Mouse (Mus musculus) midbrain, embryonic 15.5 days (tissue): ENCODE results near the gene Eya3. TPM values are rescaled to one million over a fixed set of nuclear protein-coding genes. Genes with fewer than 3 reads are reported as not detected.
A peak's percentile ranks its signal among the peaks of the same experiment; 100 is the strongest.

Source experiments
- ATAC-seq: fragments of 200-750 bp; cut with Nextera tagmentation; replicated peaks from 2 replicates; pipeline ENCODE4 v1.8.0; 2017; ENCODE audit warnings: moderate TSS enrichment
- H3K27ac ChIP-seq: fragments of 300-500 bp; sonication (generic); 2 replicates; pipeline ENCODE4 v1.5.1; 2015; ENCODE audit warnings: mild to moderate bottlenecking, inconsistent platforms
- H3K27me3 ChIP-seq: fragments of 300-500 bp; sonication (generic); replicated peaks from 2 replicates; pipeline ENCODE4 v1.6.1; 2015; ENCODE audit warnings: inconsistent platforms
- H3K36me3 ChIP-seq: fragments of 300-500 bp; sonication (generic); replicated peaks from 2 replicates; pipeline ENCODE4 v1.6.1; 2015; ENCODE audit warnings: inconsistent platforms
- H3K4me1 ChIP-seq: fragments of 300-500 bp; sonication (generic); 2 replicates; pipeline ENCODE4 v1.6.1; 2015; ENCODE audit warnings: inconsistent platforms
- H3K4me2 ChIP-seq: fragments of 300-500 bp; sonication (generic); 2 replicates; pipeline ENCODE4 v1.6.1; 2015; ENCODE audit warnings: inconsistent platforms, mild to moderate bottlenecking, moderate library complexity
- H3K4me3 ChIP-seq: fragments of 300-500 bp; sonication (generic); 2 replicates; pipeline ENCODE4 v1.5.1; 2015; ENCODE audit warnings: mild to moderate bottlenecking, inconsistent platforms
- H3K9ac ChIP-seq: fragments of 300-500 bp; sonication (generic); 2 replicates; pipeline ENCODE4 v1.6.1; 2015; ENCODE audit warnings: mild to moderate bottlenecking, inconsistent platforms
- H3K9me3 ChIP-seq: fragments of 300-500 bp; sonication (generic); 2 replicates; pipeline ENCODE4 v1.6.1; 2016; ENCODE audit warnings: inconsistent platforms
- WGBS: fragments of 180-500 bp; shearing (Covaris S2); methylation state at CpG from one replicate; pipeline ENCODE4 v1.1.7; 2015; ENCODE audit warnings: mixed read lengths; 5-methylcytosine and 5-hydroxymethylcytosine counted together
- polyA plus RNA-seq: library from polyadenylated mRNA; unstranded; fragments of >200 nt; fragmentation: Nextera tagmentation; extraction: Ambion mirVana; gene quantifications from 2 replicates; pipeline ENCODE4 v1.2.1, GENCODE M21; 2015

Gene Eya3
- polyA plus RNA-seq, 1 experiment from 2014 or later: 15.3 TPM

GRCm38 (mm10) chr4:132617873-132618272, 20.9 kb upstream of the Eya3 start:
- 92% methylated on average over 6 of the region's 6 CpGs for WGBS
- Histone ChIP-seq H3K9me3 (no peaks in the 10 kb centered on the region), H3K36me3 (no peaks in the 10 kb centered on the region), H3K4me2 (no peak overlapping the region), H3K4me1 (no peaks in the 10 kb centered on the region), H3K27me3 (no peaks in the 10 kb centered on the region), H3K27ac (no peak overlapping the region), H3K4me3 (no peak overlapping the region), H3K9ac (no peak overlapping the region)
- no peak for ATAC-seq

- Histone ChIP-seq H3K27me3 (no peaks in the 10 kb centered on the region), H3K9ac (no peak overlapping the region), H3K27ac (no peak overlapping the region), H3K4me2 (no peak overlapping the region), H3K9me3 (no peaks in the 10 kb centered on the region), H3K36me3 (no peaks in the 10 kb centered on the region), H3K4me1 (no peaks in the 10 kb centered on the region), H3K4me3 (no peak overlapping the region)
- no peak for ATAC-seq
- 80% methylated on average over 10 of the region's 10 CpGs for WGBS
These were observed 19.9 kb upstream of the Eya3 start for GRCm38 (mm10) chr4:132618850-132619375.

- no peaks in the 10 kb centered on the region for H3K9me3 ChIP-seq
- no peaks in the 10 kb centered on the region for H3K36me3 ChIP-seq
- no peaks in the 10 kb centered on the region for H3K4me1 ChIP-seq
- H3K4me2 ChIP-seq: no peak overlapping the region
- no peak for ATAC-seq
- H3K9ac ChIP-seq: no peak overlapping the region
- WGBS: 86% methylated on average over 4 of the region's 4 CpGs
- H3K27me3 ChIP-seq: no peaks in the 10 kb centered on the region
- no peak overlapping the region for H3K4me3 ChIP-seq
- H3K27ac ChIP-seq: no peak overlapping the region
These were observed 18.7 kb upstream of the Eya3 start for GRCm38 (mm10) chr4:132620134-132620533.

- Histone ChIP-seq H3K4me3 (no peak overlapping the region), H3K9me3 (no peaks in the 10 kb centered on the region), H3K27me3 (no peaks in the 10 kb centered on the region), H3K9ac (no peak overlapping the region), H3K4me2 (no peak overlapping the region), H3K36me3 (no peaks in the 10 kb centered on the region), H3K27ac (no peak overlapping the region), H3K4me1 (no peaks in the 10 kb centered on the region)
- ATAC-seq: no peak
- 73% methylated on average over 7 of the region's 7 CpGs for WGBS
These were observed 17.3 kb upstream of the Eya3 start for GRCm38 (mm10) chr4:132621287-132622068.

- Histone ChIP-seq H3K9ac (no peak overlapping the region), H3K27ac (no peak overlapping the region), H3K4me1 (no peaks in the 10 kb centered on the region), H3K36me3 (no peaks in the 10 kb centered on the region), H3K4me2 (no peak overlapping the region), H3K27me3 (no peaks in the 10 kb centered on the region), H3K4me3 (no peak overlapping the region), H3K9me3 (no peaks in the 10 kb centered on the region)
- ATAC-seq: no peak
- WGBS: 86% methylated on average over 5 of the region's 5 CpGs
These were observed 14.6 kb upstream of the Eya3 start for GRCm38 (mm10) chr4:132624034-132624657.

- no peak for ATAC-seq
- no peaks in the 10 kb centered on the region for H3K9me3 ChIP-seq
- no peaks in the 10 kb centered on the region for H3K4me1 ChIP-seq
- no peak overlapping the region for H3K4me2 ChIP-seq
- no peaks in the 10 kb centered on the region for H3K27me3 ChIP-seq
- no peaks in the 10 kb centered on the region for H3K36me3 ChIP-seq
- WGBS: 17% methylated on average over 2 of the region's 2 CpGs
- H3K9ac ChIP-seq: no peak overlapping the region
- no peak overlapping the region for H3K27ac ChIP-seq
- H3K4me3 ChIP-seq: no peak overlapping the region
These were observed 10.0 kb upstream of the Eya3 start for GRCm38 (mm10) chr4:132628830-132629229.

- Histone ChIP-seq H3K4me1 (peaks cover 18% of the 10 kb centered on the region), H3K9ac (no peak overlapping the region), H3K4me3 (no peak overlapping the region), H3K27ac (no peak overlapping the region), H3K4me2 (no peak overlapping the region), H3K27me3 (no peaks in the 10 kb centered on the region), H3K36me3 (no peaks in the 10 kb centered on the region), H3K9me3 (no peaks in the 10 kb centered on the region)
- ATAC-seq: no peak
- 86% methylated on average over 2 of the region's 2 CpGs for WGBS
These were observed 2.8 kb upstream of the Eya3 start for GRCm38 (mm10) chr4:132635971-132636370.

- no peaks in the 10 kb centered on the region for H3K36me3 ChIP-seq
- 54% methylated on average over 4 of the region's 4 CpGs for WGBS
- no peak overlapping the region for H3K4me3 ChIP-seq
- H3K4me1 ChIP-seq: peaks cover 18% of the 10 kb centered on the region
- no peak for ATAC-seq
- no peak overlapping the region for H3K27ac ChIP-seq
- H3K4me2 ChIP-seq: no peak overlapping the region
- H3K27me3 ChIP-seq: no peaks in the 10 kb centered on the region
- H3K9me3 ChIP-seq: no peaks in the 10 kb centered on the region
- H3K9ac ChIP-seq: no peak overlapping the region
These were observed 2.2 kb upstream of the Eya3 start for GRCm38 (mm10) chr4:132636554-132636953.

- no peaks in the 10 kb centered on the region for H3K9me3 ChIP-seq
These were observed 465 bp downstream of the Eya3 start for GRCm38 (mm10) chr4:132639191-132639713.

GRCm38 (mm10) chr4:132647439-132647838, 8.7 kb downstream of the Eya3 start:
- no peak overlapping the region for H3K4me2 ChIP-seq
- no peak overlapping the region for H3K4me3 ChIP-seq
- H3K27ac ChIP-seq: no peak overlapping the region
- H3K9me3 ChIP-seq: no peaks in the 10 kb centered on the region
- peaks cover 6% of the 10 kb centered on the region; the same call in 1 of the 2 replicates for H3K4me1 ChIP-seq
- no peaks in the 10 kb centered on the region for H3K27me3 ChIP-seq
- no peak overlapping the region for H3K9ac ChIP-seq
- 78% methylated on average over 7 of the region's 7 CpGs for WGBS
- ATAC-seq: no peak
- H3K36me3 ChIP-seq: no peaks in the 10 kb centered on the region

More at GRCm38 (mm10) chr4:132639191-132639713, 465 bp downstream of the Eya3 start:
- ATAC-seq: no peak; the same call in none of the 2 replicates
- Histone ChIP-seq H3K4me2 (peak overlapping the region; percentile 86), H3K4me1 (peaks cover 18% of the 10 kb centered on the region), H3K36me3 (no peaks in the 10 kb centered on the region), H3K27me3 (no peaks in the 10 kb centered on the region), H3K9ac (peak overlapping the region; percentile 88), H3K4me3 (peak overlapping the region; percentile 99), H3K27ac (peak overlapping the region; percentile 84)
- WGBS: under 1% methylated on average over 35 of the region's 35 CpGs

- ATAC-seq: no peak
These were observed 10.6 kb downstream of the Eya3 start for GRCm38 (mm10) chr4:132649271-132649999.

GRCm38 (mm10) chr4:132652842-132653241, 14.1 kb downstream of the Eya3 start:
- 57% methylated on average over 4 of the region's 4 CpGs for WGBS
- H3K4me1 ChIP-seq: peaks cover 6% of the 10 kb centered on the region; the same call in 1 of the 2 replicates
- no peaks in the 10 kb centered on the region for H3K9me3 ChIP-seq
- no peak overlapping the region for H3K9ac ChIP-seq
- ATAC-seq: no peak
- no peak overlapping the region for H3K27ac ChIP-seq
- H3K4me2 ChIP-seq: no peak overlapping the region
- no peaks in the 10 kb centered on the region for H3K27me3 ChIP-seq
- H3K36me3 ChIP-seq: no peaks in the 10 kb centered on the region
- H3K4me3 ChIP-seq: no peak overlapping the region

More at GRCm38 (mm10) chr4:132649271-132649999, 10.6 kb downstream of the Eya3 start:
- no peak overlapping the region for H3K9ac ChIP-seq
- 60% methylated on average over 6 of the region's 6 CpGs for WGBS
- H3K27ac ChIP-seq: peak overlapping the region; percentile 46; the same call in 1 of the 2 replicates
- H3K4me3 ChIP-seq: no peak overlapping the region
- H3K9me3 ChIP-seq: no peaks in the 10 kb centered on the region
- no peaks in the 10 kb centered on the region for H3K36me3 ChIP-seq
- no peak overlapping the region for H3K4me2 ChIP-seq
- no peaks in the 10 kb centered on the region for H3K27me3 ChIP-seq
- H3K4me1 ChIP-seq: peaks cover 6% of the 10 kb centered on the region; the same call in 1 of the 2 replicates
